Mouse (Mus musculus) gastrocnemius, adult 18-20 months (tissue): ENCODE results near the gene Gpr183. TPM values are rescaled to one million over a fixed set of nuclear protein-coding genes. Genes with fewer than 3 reads are reported as not detected.

Experiments used
- DNase-seq: peaks from one replicate; pipeline ENCODE4 v3.0.0; 2021; ENCODE audit warnings: low spot score
- total RNA-seq, 2 experiments: library from RNA; stranded (reverse); gene quantifications; 2 replicates each; pipeline ENCODE4 v1.2.3; 2021

Gpr183 gene
- total RNA-seq, 2 experiments from 2014 or later: 0.40 TPM; not detected in 1

DNA sequence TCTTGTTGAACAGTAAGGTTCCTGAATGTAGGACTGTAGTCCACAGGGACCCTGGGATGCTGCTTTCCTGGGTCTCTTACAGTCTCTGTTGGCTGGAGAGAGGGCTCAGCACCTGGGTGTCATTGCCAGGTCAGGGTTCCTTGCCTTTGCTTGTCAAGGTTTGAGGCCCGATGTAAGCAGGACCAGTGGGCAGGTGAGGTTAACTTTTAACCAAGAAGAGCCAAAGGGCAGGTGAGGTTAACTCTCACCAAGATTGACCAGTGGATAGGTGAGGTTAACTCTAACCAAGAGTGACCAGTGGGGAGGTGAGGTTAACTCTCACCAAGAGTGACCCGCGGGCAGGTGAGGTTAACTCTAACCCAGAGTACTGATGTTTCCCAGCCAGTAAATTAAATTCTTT is 24.3 kb upstream of the Gpr183 start:
- DNase-seq: no peak

DNA sequence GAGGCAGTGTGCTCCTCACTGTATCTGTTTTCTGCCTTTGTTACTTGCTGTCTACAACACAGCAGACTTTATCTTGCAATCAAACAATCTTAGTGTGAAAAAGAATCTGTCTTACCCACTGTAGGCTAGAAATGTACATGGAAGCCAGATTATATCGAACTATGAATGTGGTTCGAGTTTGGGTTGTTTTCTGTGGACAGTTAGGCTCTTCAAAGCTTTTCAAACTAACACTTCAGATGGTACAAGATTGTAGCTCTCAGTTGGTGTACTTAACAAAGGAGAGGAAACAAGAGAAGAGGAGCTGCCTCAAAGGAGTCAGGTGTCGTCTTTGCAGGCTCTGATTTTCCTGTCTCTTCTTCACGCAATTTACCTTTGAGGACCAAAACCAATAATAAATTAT is 22.7 kb upstream of the Gpr183 start:
- DNase-seq: no peak

DNA sequence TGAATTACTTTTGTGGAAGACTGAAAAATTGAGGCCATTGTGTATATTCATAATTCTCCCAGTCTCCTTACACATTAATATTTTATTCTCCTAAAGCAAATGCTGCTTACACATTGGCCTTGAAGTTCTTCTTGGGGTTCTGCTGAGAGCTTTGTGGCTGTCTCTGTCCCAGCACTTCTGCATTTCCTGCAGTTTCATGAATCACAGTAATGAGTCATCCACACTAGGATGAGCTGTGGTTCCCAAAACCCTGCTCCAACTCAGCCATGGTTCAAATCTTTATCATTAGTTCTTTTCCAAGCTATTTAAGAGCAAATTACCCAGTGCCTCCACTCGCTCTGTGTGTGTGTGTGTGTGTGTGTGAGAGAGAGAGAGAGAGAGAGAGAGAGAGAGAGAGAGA is 22.3 kb upstream of the Gpr183 start:
- no peak for DNase-seq

DNA sequence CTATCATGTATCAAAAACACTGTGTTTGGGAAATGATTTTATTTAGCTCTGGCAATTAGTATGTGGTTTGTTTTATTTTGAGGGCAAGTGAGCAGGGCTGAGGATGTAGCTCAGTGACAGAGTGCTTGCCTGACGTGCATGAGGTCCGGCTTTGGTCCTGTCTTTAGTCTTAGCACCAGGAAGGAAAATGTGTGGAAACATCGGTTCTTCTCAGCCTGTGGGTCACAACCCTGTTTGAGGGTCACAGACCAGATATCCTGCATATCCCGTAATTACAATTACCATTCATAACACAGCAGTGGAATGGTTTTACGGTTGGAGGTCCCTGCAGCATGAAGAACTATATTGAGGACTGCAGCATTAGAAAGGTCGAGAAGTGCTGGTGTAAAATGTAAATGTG is 21.0 kb upstream of the Gpr183 start:
- no peak for DNase-seq

DNA sequence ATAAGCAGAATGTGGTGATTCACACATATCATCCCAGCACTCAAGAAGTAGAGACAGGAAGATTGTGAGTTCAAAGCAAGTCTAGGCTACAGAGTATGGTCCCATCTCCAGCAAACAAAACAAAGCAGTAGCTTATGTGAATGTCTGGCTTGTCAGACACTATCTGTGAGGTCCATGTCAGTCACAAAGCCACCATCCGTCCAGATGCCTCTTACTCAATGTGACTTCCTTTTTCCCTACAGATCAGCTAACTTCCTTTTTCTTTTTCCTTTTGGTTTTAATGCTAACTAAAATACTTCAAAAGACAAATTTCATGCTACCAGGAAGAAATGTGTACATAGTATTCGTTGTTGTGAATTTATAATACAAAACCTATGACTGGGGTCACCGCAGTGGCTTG is 20.5 kb upstream of the Gpr183 start:
- no peak for DNase-seq

DNA sequence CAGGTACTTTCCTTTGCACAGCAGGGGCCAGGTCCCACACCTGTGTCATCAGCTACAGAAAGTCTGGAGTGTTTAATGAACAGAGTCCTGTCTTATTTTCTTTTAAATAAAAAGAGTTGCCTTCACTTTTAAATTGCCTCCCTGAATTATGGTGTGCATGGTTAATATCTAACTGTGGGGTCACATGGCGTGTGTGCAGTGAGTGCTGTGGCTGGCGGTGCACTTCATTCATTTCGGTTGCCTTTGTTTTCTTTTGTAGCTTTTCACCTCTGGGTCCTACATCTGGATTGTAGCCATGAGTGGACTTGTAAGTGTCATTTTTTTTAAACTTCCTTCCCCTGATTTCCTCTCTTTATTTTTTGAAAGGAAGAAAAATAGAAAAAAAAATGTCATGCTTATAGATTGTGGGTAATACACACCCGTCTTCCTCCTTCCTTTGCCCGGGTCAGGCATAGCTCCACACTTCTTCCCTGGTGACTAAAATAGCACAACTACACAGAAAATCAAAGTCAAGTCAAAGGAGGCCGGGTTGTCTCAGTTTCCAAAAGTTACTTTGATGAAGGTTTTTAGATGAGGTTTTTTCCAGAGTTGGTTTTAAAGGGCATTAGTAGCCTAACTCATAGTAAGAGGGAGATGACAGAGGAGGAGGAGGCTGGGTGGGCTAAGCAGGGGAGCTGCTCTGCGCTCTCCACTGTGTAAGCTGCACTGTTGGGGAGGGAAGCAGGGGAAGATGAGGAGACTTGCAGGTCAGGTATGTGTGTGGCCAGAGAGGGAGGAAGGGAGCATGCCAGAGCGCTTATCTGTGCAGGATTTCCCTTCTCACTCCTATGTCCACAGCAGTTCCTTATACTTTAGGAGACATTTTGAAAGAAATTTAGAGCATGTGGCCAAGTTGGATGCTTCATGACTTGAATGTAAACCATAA is 18.3 kb upstream of the Gpr183 start:
- no peak for DNase-seq

DNA sequence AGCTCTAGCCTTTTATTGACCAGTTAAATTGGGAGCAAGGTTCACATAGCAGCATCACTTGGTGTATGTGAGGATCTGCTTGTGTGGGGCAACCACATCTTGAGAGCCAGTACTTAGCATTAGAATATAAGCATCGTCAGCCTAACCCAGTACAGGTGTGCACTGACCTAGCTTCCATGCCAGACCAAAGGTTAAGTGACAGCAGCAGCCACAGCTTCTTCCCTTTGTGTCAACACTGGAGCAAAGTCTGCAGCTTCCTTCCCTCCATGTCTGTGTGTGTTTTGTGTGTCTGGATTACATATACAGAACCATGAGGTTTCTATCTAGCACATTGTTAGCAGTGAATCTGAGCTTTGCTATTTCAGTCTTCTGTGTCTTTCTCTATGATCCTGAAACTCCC is 16.5 kb upstream of the Gpr183 start:
- DNase-seq: no peak

DNA sequence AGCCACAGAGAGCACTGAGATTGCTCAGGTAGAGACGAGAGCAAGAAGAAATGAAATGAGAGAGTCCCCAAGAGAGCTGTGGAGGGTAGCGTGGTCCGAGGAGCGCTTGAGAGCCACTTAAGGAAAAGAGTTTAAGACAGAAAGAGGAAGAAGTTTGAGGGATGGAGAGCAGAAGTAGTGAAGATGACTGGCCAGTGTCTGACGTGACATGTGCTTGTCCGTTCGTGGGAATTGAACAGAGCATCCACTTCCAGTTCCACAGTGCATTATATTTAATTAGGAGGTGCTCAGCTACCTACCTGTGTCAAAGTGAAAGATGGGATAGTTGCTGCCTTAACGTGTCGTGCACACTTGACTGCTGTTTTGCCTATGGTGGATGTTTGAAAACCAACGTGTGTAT is 8.1 kb upstream of the Gpr183 start:
- DNase-seq: no peak

DNA sequence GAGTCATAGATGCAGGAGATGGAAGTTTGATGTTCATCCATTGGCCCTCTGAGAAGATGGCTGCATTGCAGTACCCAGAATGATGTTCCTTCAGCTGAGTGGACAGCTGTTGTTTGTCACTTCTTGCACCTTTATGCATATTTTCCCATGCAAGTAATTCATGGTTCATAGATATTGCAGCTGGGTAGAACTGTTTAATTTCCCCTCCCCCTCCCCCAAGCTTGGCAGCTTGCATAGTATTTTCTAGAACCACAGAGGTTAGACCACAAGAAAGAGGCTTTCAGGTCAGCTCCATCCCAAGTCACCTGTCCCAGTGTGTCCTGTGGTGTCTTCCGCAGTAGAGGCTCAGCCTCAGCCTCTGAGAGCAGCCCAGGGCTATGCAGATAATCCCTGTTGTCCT is 5.4 kb upstream of the Gpr183 start:
- DNase-seq: no peak

DNA sequence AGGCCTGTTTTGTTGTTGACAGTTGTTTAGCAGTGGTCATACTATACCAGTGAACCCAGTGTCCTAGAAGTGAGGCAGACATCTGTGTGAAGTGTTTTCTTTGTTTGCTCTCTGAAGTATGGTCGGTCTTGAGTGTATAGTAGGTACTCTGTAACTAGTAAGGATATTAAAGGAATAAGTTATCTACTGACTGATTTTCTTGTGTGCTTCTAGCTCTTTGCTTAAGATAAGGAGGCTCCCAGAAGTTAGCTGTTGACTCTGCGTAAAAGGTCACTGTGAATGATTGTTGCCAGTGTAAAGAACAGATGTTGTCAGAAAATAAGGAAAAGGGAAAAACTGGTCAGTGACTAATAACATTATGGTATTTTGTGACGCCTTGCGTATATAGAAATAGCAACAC is 2.1 kb upstream of the Gpr183 start:
- DNase-seq: no peak

DNA sequence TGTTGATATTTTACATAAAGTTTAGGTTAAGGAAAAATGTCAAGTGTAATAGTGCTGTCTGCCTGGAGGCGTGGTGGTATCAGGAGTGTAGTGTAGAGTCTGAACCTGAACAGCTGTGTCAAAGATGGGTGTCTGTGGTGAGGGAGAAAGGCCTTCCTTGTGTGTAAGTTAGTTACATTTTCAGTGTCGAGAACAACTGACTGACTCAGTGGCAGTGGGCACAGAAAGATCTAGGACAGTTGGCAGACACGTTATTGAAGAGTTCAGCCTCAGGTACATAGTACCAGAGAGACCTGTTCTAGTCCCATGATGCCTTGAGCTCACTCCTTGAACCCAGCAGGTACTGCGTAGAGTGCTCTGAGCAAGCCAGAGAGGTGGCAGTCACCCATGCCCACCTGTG is 466 bp upstream of the Gpr183 start:
- DNase-seq: no peak

DNA sequence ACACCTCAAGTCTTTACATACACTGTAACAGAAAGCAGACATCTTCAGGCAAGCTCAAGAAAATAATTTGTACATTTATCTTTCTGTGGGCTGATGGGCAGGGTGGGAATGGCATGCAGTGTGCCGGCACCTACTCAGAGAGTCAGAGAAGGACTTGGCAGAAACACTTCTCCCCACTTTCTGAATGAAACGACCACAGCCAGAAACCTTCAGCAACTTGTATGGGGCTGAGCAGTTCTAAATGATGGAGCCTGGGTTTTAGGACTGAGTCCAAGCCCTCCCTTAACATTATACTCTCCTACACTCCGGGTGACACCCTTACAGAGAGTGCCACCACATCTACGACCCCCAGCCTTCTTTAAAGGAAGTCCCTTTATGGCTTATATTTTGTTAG is 1.1 kb downstream of the Gpr183 start:
- DNase-seq: no peak

DNA sequence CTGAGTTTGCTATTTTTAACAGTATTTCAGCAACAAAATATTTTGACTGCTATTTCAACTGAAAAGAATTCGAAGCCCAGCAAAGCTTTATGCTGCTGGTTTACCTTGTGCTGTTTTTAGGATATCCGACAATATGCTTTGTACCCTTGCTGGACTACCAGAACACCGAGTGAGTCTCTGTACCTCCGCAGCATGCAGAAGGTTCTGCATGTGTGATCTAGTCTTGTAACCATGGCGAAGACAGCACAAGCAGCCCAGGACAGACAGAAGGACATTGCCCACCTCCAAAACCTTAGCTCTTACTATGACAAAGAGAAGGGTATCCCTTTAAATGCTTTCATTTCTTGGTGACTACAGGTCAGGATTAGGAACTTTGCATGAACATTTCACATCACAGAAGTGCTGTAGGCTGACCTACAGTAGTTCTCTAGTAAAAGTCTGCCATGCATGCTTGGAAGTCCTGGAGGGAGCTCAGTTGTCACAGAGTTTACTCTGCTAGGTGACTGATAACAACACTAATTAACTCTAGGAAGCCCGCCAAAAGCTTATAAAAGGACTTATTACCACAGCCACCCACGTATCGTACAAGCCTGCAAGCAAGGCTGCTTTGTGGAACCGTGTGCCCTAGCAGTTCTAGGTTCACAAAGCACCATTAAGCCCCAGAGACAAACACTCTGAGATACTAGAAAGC is 1.6 kb downstream of the Gpr183 start:
- no peak for DNase-seq

DNA sequence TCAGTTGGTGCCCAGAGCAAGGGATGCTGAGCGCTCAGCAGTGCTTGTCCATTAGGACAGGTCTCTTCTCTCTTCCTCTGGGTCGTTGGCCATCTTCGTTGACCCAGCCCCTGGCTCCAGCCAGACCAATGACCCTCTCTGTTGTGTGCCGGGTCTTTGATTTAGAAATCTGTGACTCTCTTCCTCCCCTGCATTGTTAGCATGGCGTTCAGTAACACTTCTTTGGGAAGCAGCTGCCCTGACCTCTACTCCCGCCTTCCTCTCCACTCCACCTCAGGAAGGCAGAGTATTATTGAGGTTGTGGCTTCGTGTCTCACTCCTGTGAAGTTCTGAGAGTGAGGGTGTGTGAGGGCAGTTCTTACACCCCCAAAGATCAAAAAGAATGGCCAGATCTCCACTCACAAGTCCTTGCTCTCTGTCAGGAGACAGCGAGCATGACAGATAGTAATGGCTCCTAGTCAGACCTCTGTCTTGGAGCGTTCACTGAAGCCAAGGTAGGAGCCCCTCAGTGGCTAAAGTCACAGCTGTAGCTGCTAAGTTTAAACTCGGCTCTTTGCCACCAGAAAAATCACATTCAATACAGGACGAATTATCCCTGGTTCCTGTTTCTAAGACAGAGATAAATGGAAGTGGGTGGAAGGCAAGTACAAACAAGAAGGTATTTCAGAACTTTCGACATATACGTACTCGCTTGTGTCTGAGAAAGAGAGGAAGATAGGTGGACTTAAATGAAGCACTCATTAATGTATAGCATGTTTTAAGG is 2.7 kb downstream of the Gpr183 start:
- DNase-seq: no peak

DNA sequence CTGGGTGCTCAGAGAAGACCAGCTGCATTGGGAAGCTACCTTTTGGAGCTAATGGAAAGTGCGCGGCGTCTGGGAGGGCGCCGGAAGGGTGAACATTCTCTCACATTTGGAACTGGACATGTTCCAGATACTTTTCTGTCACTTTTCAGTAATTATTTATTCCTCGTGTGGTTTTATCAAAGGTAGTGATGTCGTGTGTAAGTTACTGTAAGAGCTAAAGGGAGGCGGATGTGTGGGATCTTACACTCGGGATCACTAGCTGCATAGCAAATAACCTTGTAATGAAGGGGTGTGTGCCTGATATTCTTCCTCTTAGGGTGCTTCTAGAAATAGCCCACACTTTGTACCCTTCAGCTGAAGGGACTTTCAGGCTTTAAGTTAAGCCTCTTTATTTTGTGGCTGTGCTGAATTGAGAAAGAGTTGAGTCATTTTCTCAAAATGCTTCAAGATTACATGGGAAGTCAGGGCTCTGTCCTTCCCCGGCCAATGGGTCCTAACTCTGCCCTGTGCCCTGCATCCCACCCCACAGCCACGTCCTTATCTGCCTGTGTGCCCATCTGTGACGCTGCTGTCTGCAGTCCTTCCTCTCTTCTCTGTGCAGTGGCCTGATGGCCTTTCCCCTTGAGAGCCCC is 3.4 kb downstream of the Gpr183 start:
- no peak for DNase-seq

DNA sequence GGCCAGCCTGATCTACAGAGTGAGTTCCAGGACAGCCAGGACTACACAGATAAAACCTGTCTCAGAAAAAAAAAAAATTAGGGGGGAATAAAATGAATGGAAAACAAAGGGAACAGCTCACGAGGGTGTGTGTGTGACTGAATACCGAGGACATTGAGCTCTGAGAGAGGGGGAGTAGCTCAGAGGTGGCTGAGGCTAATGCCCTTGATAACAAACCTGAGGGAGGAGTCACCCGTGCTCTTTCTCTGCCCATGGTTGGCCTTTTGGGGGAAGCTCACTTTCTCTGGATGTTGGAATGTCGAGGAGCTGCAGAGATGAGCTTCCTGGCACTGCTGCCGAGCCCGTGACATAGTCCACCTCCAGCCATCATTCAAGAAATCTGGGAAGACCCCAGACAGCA is 4.0 kb downstream of the Gpr183 start:
- no peak for DNase-seq

DNA sequence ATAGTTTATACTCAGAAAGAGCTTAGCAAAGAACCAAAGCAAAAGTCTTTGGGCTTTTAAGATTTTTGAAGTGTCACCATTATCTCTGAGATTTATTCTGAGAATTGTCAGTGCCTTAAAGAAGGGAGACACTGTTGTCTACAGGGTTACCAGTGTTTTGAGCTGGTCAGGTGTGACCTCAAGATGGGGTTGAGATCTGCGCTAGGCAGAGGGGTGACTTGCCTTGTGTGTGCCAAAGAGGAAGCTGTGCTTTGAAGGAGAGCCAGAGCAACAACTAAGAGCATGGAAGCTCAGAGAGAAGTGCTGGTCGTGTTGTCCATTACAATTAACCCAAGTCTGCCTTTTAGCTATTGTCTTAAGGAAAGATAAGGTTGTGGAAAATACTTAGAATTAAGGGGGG is 4.5 kb downstream of the Gpr183 start:
- no peak for DNase-seq

DNA sequence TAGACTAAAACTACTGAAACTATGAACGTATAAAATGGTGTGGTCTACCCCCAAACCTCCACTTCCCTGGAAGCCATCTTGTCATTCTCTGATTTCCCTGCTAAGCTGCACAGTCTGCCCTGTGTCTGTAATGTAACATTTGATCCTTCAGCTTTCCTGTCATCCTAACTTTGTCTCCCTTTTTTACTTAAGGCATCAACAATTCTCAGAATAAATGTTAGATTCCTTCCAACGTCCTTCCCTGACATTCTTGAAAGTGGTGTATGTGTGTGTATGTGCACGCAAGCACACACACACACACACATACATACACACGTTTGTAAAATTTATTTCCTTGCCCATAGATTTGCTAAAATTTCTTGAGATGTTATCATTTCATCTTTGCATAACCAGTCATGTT is 5.0 kb downstream of the Gpr183 start:
- DNase-seq: no peak

DNA sequence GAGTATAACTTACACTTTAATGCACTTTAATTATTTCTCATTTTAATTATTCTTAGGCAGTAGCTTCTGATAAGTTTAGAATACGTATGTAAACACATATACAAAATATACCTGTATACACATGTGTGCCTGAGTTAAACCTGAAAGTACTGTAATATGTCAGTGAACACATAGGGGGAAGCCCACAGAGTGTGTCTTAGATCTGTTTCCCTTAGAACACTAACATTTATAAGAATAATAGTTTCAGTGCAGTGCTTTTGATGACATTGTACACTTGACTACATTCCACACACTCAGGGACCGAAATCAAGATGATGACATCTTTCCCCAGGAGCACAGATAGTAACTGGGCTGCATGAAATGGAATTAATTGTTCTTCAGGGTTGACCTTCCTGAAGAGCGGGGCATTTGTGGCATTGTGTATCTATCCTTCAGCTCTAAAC is 5.4 kb downstream of the Gpr183 start:
- no peak for DNase-seq

DNA sequence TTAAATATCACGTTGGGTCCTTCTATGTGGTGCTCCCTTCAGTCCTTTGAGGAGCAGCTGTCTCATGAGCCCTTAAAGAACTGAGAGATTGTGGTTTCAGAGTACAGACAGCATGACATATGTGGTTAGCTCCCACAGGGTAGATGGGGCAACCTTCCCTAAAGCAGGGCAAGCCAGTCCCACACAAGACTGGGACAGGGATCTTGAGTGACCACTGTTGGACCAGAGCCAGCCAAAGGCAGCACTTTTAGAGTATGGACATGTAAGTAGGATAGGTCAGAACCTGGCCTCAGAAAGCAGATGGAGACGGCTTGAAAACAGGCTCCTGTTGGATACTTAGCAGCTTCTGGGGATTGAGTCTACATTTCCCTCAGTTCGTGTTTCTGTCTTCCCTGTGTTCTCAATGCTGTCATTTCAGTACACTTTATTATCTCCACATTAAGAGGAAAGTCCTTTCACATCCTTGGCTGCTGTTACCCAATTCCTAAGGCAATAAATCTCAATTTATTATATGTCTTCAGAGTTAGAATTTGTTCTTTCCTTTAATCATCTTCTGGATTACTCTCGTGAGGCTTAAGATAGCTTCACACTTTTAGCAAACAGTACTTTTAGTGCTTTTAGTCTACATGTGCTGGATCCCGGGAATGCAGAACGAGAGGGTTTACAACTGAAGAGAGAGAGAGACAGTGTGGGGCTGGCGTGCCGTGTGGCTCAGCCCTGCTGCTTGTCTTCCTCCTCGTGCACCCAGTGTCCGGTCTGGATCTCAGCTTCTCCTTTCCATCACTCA is 6.1 kb downstream of the Gpr183 start:
- no peak for DNase-seq
